Mouse (Mus musculus) spleen, adult 2 months (tissue): ENCODE results near the gene Tamm41. TPM values are rescaled to one million over a fixed set of nuclear protein-coding genes. Genes with fewer than 3 reads are reported as not detected.

Experiments
- DNase-seq, 2 experiments: peaks; one replicate each; pipeline versions ENCODE4 v3.0.0 to v3.0.0-alpha.2; 2012 to 2021; ENCODE audit warnings: low spot score in 2 of 2, low read depth in 1 of 2
- H3K27ac ChIP-seq: fragments of 200-500 bp; 2 replicates; pipeline ENCODE4 v1.5.1; 2012; ENCODE audit warnings: low read length, inconsistent platforms; ENCODE audit not compliant: insufficient read depth
- H3K27me3 ChIP-seq: fragments of 200-500 bp; 2 replicates; pipeline ENCODE4 v1.6.1; 2012; ENCODE audit warnings: mild to moderate bottlenecking, moderate library complexity, low read length, inconsistent platforms; ENCODE audit not compliant: control insufficient read depth, insufficient read depth
- H3K36me3 ChIP-seq: fragments of 200-500 bp; 2 replicates; pipeline ENCODE4 v1.6.1; 2012; ENCODE audit warnings: mild to moderate bottlenecking, low read length, inconsistent platforms; ENCODE audit not compliant: control insufficient read depth, insufficient read depth
- H3K4me1 ChIP-seq: fragments of 200-500 bp; 2 replicates; pipeline ENCODE4 v1.6.1; 2011; ENCODE audit warnings: inconsistent platforms; ENCODE audit not compliant: control insufficient read depth, insufficient read depth, insufficient read length
- H3K4me3 ChIP-seq: fragments of 200-500 bp; 2 replicates; pipeline ENCODE4 v1.5.1; 2011; ENCODE audit warnings: mild to moderate bottlenecking, inconsistent platforms; ENCODE audit not compliant: insufficient read depth, insufficient read length; ENCODE audit errors: extremely low read depth
- CTCF ChIP-seq: fragments of 200-500 bp; IDR thresholded peaks from 2 replicates; pipeline ENCODE4 v1.5.1; 2011; ENCODE audit warnings: mild to moderate bottlenecking, inconsistent platforms; ENCODE audit not compliant: insufficient read depth, insufficient read length, insufficient replicate concordance; ENCODE audit errors: extremely low read depth
- POLR2A ChIP-seq: fragments of 200-500 bp; IDR thresholded peaks from 2 replicates; pipeline ENCODE4 v1.6.1; 2011; ENCODE audit warnings: low read depth, low read length, inconsistent platforms
- WGBS: fragments of 180-500 bp; shearing (Covaris S2); methylation state at CpG from one replicate; pipeline ENCODE4 v1.1.7; 2018; 5-methylcytosine and 5-hydroxymethylcytosine counted together
- polyA plus RNA-seq: library from polyadenylated mRNA; depleted of rRNA; stranded (reverse); fragments of >200 nt; gene quantifications from 2 replicates; pipeline ENCODE4 v1.2.3, GENCODE M21; 2012

Gene Tamm41
- polyA plus RNA-seq, 1 experiment, result 24.3 TPM

GRCm38 (mm10) chr6:114968361-114969212 is 69.1 kb downstream of the Tamm41 start:
- H3K4me3 ChIP-seq, result peak overlapping the region; percentile 64
- peaks cover 21% of the 10 kb centered on the region for H3K4me1 ChIP-seq
- TF ChIP-seq CTCF (no peak), POLR2A (no peak)
- peak in 1 of 2 experiments; percentile 38 for DNase-seq
- H3K27me3 ChIP-seq, result peaks cover 16% of the 10 kb centered on the region
- no peak overlapping the region for H3K27ac ChIP-seq
- WGBS, result 1% methylated on average over 82 of the region's 82 CpGs
- no peaks in the 10 kb centered on the region for H3K36me3 ChIP-seq

- no peak for TF ChIP-seq CTCF
- no peak for TF ChIP-seq POLR2A
- H3K27ac ChIP-seq, result no peak overlapping the region
- DNase-seq, result no peak
- peaks cover 16% of the 10 kb centered on the region for H3K27me3 ChIP-seq
- H3K36me3 ChIP-seq, result no peaks in the 10 kb centered on the region
- 59% methylated on average over 12 of the region's 12 CpGs for WGBS
- H3K4me1 ChIP-seq, result peaks cover 14% of the 10 kb centered on the region
- no peak overlapping the region for H3K4me3 ChIP-seq
These were observed 70.1 kb downstream of the Tamm41 start for GRCm38 (mm10) chr6:114967623-114968022.

- WGBS, result 60% methylated on average over 2 of the region's 2 CpGs
- peaks cover 12% of the 10 kb centered on the region for H3K4me1 ChIP-seq
- no peak overlapping the region for H3K4me3 ChIP-seq
- H3K27me3 ChIP-seq, result peaks cover 16% of the 10 kb centered on the region
- H3K27ac ChIP-seq, result no peak overlapping the region
- no peaks in the 10 kb centered on the region for H3K36me3 ChIP-seq
- TF ChIP-seq CTCF, result no peak
- TF ChIP-seq POLR2A, result no peak
- DNase-seq, result no peak
These were observed 71.1 kb downstream of the Tamm41 start for GRCm38 (mm10) chr6:114966396-114967154.

- Histone ChIP-seq H3K4me1 (peaks cover 12% of the 10 kb centered on the region), H3K4me3 (no peak overlapping the region), H3K36me3 (no peaks in the 10 kb centered on the region), H3K27me3 (peaks cover 16% of the 10 kb centered on the region), H3K27ac (no peak overlapping the region)
- DNase-seq, result no peak
- WGBS, result 78% methylated on average over 3 of the region's 3 CpGs
- TF ChIP-seq POLR2A, result no peak
- TF ChIP-seq CTCF, result no peak
These were observed 71.9 kb downstream of the Tamm41 start for GRCm38 (mm10) chr6:114965802-114966201.

DNA sequence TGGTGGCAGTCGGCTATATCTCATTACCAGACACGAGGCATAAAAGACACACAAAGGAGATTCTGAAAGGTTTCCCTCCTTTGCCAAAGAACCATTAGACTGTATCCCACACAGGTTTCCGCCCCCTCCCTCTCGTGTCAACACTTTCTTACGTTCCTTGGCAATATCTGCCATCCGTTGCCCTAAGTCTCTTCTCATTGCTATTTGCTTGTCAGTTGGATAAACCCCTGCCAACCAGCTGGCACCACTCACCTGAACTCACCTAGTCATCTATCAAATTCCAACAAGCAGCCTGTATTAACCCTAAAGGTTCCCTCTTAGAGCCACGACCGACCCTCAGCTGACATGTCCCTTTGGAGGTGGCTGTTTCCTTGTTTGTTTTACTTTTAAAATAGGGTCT is 72.3 kb downstream of the Tamm41 start:
- Histone ChIP-seq H3K27me3 (peaks cover 16% of the 10 kb centered on the region), H3K36me3 (no peaks in the 10 kb centered on the region), H3K27ac (no peak overlapping the region), H3K4me1 (peaks cover 12% of the 10 kb centered on the region), H3K4me3 (no peak overlapping the region)
- no peak for TF ChIP-seq CTCF
- no peak for TF ChIP-seq POLR2A
- 83% methylated on average over 8 of the region's 8 CpGs for WGBS
- no peak for DNase-seq

- H3K27me3 ChIP-seq, result peaks cover 9% of the 10 kb centered on the region; the same call in 1 of the 2 replicates
- no peaks in the 10 kb centered on the region for H3K36me3 ChIP-seq
- no peak overlapping the region for H3K27ac ChIP-seq
- no peak for DNase-seq
- H3K4me3 ChIP-seq, result no peak overlapping the region
- peaks cover 4% of the 10 kb centered on the region; the same call in 1 of the 2 replicates for H3K4me1 ChIP-seq
- 90% methylated on average over 2 of the region's 2 CpGs for WGBS
- TF ChIP-seq POLR2A (no peak), CTCF (no peak)
These were observed 73.4 kb downstream of the Tamm41 start for GRCm38 (mm10) chr6:114964235-114964634.
